Comparison of ENCODE assay signal across 10 mouse cellular contexts in the genomic region with DNA sequence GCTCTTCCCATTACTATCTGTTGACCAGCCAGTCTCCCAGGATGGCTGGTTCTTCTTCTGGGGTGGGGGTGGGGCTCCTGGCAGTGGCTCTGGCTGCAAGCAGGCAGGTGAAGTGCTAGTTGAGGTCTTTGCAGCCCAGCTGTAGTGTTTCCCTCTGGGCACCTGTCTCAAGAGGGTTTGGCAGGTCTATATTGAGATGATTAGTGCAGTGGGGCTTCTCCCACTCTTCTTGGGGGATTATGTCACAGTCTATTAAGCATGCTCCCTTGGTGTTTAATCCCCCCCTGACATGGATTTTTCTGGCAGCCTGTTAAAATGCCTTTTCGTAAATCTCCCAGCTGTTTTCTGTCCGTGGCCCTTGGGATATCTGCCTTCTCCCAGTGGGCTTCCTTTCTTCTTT. TPM values are rescaled to one million over a fixed set of nuclear protein-coding genes. Genes with fewer than 3 reads are reported as not detected.
A peak's percentile ranks its signal among the peaks of the same experiment; 100 is the strongest.
DNase-seq lines count a peak whose midpoint lies in the region; ATAC-seq and TF ChIP-seq lines count a peak whose summit lies in the region.
"Had no signal": no experiment of that assay in that cellular context is flagged by ENCODE, and none has a peak within 500 bp of the region (broad histone marks: within the 10 kb centered on the region; RNA-seq: fewer than 3 reads in every experiment).

No protein-coding gene starts in this region.

- H3K9me3 ChIP-seq in intestine, postnatal 0 days (ENCODE audit: control insufficient read depth), result no peaks in the 10 kb centered on the region
- no peaks in the 10 kb centered on the region for H3K9me3 ChIP-seq in intestine, embryonic 16.5 days (ENCODE audit: control insufficient read depth, low read length)
- H3K9me3 ChIP-seq in embryonic facial prominence, embryonic 12.5 days, result no peaks in the 10 kb centered on the region
- H3K9me3 ChIP-seq in embryonic facial prominence, embryonic 14.5 days (ENCODE audit: control insufficient read depth, low read length), result no peaks in the 10 kb centered on the region
- H3K9me3 ChIP-seq in midbrain, embryonic 13.5 days, result no peaks in the 10 kb centered on the region
- H3K9me3 ChIP-seq: limb, embryonic 12.5 days had no signal

- H3K27me3 ChIP-seq in intestine, postnatal 0 days (replicated peaks; ENCODE audit: control insufficient read depth, insufficient read depth, low read length), result no peaks in the 10 kb centered on the region
- H3K27me3 ChIP-seq in intestine, embryonic 16.5 days (replicated peaks; ENCODE audit: control insufficient read depth, insufficient read depth, low read length), result no peaks in the 10 kb centered on the region
- H3K27me3 ChIP-seq in embryonic facial prominence, embryonic 12.5 days, result no peaks in the 10 kb centered on the region
- no peaks in the 10 kb centered on the region for H3K27me3 ChIP-seq in embryonic facial prominence, embryonic 14.5 days (replicated peaks; ENCODE audit: control insufficient read depth, insufficient read depth, low read length)
- H3K27me3 ChIP-seq in midbrain, embryonic 13.5 days, result no peaks in the 10 kb centered on the region
- H3K27me3 ChIP-seq: limb, embryonic 12.5 days had no signal

- no peak overlapping the region for H3K4me2 ChIP-seq in intestine, postnatal 0 days (replicated peaks; ENCODE audit: low read depth)
- H3K4me2 ChIP-seq in intestine, embryonic 16.5 days (ENCODE audit: low read depth, low read length), result no peak overlapping the region
- no peak overlapping the region for H3K4me2 ChIP-seq in embryonic facial prominence, embryonic 12.5 days (replicated peaks)
- no peak overlapping the region for H3K4me2 ChIP-seq in embryonic facial prominence, embryonic 14.5 days (ENCODE audit: low read depth, low read length)
- H3K4me2 ChIP-seq in midbrain, embryonic 13.5 days (replicated peaks), result peak overlapping the region; percentile 3; the same call in 1 of the 2 replicates
- H3K4me2 ChIP-seq: limb, embryonic 12.5 days had no signal

- no peak for TF ChIP-seq CTCF in intestine, postnatal 0 days (IDR thresholded peaks at IDR 0.05; ENCODE audit: low read depth)

- H3K4me3 ChIP-seq in intestine, postnatal 0 days (ENCODE audit: low read depth, low read length), result no peak overlapping the region
- H3K4me3 ChIP-seq in intestine, embryonic 16.5 days (ENCODE audit: low read length), result no peak overlapping the region
- no peak overlapping the region for H3K4me3 ChIP-seq in embryonic facial prominence, embryonic 12.5 days
- H3K4me3 ChIP-seq in embryonic facial prominence, embryonic 14.5 days (ENCODE audit: low read depth, low read length), result no peak overlapping the region
- no peak overlapping the region for H3K4me3 ChIP-seq in midbrain, embryonic 13.5 days (replicated peaks)
- H3K4me3 ChIP-seq: limb, embryonic 12.5 days had no signal

- ATAC-seq in intestine, postnatal 0 days, result no peak
- no peak for ATAC-seq in intestine, embryonic 16.5 days
- ATAC-seq in embryonic facial prominence, embryonic 12.5 days (ENCODE audit: insufficient number of reproducible peaks, insufficient read depth, low FRiP score, low TSS enrichment), result no peak
- ATAC-seq in embryonic facial prominence, embryonic 14.5 days (ENCODE audit: low read depth), result 0 out of 2 replicates have a peak, but pooled peaks have one; percentile 41
- ATAC-seq in midbrain, embryonic 13.5 days, result peak; percentile 40; the same call in 1 of the 2 replicates

- H3K9ac ChIP-seq in intestine, postnatal 0 days (ENCODE audit: low read depth, low read length), result peak overlapping the region; percentile 11; the same call in 1 of the 2 replicates
- no peak overlapping the region for H3K9ac ChIP-seq in intestine, embryonic 16.5 days (ENCODE audit: low read depth, low read length)
- no peak overlapping the region for H3K9ac ChIP-seq in embryonic facial prominence, embryonic 12.5 days
- no peak overlapping the region for H3K9ac ChIP-seq in embryonic facial prominence, embryonic 14.5 days (ENCODE audit: low read depth, low read length)
- peak overlapping the region; percentile 45 for H3K9ac ChIP-seq in midbrain, embryonic 13.5 days (replicated peaks)
- H3K9ac ChIP-seq: limb, embryonic 12.5 days had no signal

- intact Hi-C loops in gastrocnemius, postnatal 14 days (cut with DNase I; ENCODE audit: low total_unique reads), result no loop called here

- peaks cover 9% of the 10 kb centered on the region; the same call in 1 of the 2 replicates for H3K4me1 ChIP-seq in intestine, postnatal 0 days (replicated peaks; ENCODE audit: control insufficient read depth, insufficient read depth, low read length)
- H3K4me1 ChIP-seq in intestine, embryonic 16.5 days (ENCODE audit: control insufficient read depth, insufficient read depth, low read length), result peaks cover 3% of the 10 kb centered on the region; the same call in 1 of the 2 replicates
- H3K4me1 ChIP-seq in embryonic facial prominence, embryonic 12.5 days, result peaks cover 7% of the 10 kb centered on the region
- no peaks in the 10 kb centered on the region for H3K4me1 ChIP-seq in embryonic facial prominence, embryonic 14.5 days (ENCODE audit: control insufficient read depth, insufficient read depth, low read length)
- peaks cover 35% of the 10 kb centered on the region for H3K4me1 ChIP-seq in midbrain, embryonic 13.5 days (replicated peaks)

- H3K27ac ChIP-seq in intestine, postnatal 0 days (ENCODE audit: low read depth, low read length), result no peak overlapping the region
- no peak overlapping the region for H3K27ac ChIP-seq in intestine, embryonic 16.5 days (ENCODE audit: low read length)
- H3K27ac ChIP-seq in embryonic facial prominence, embryonic 12.5 days, result peak overlapping the region; percentile 46; the same call in 1 of the 2 replicates
- H3K27ac ChIP-seq in embryonic facial prominence, embryonic 14.5 days (replicated peaks; ENCODE audit: low read depth, low read length), result no peak overlapping the region
- H3K27ac ChIP-seq in midbrain, embryonic 13.5 days, result peak overlapping the region; percentile 62
- H3K27ac ChIP-seq: limb, embryonic 12.5 days had no signal

- peak; percentile 31 for DNase-seq in embryonic facial prominence, embryonic 14.5 days (ENCODE audit: low spot score)
- no peak for DNase-seq in MN1 (ENCODE audit: low spot score)
- no peak for DNase-seq in gastrocnemius, postnatal 14 days
- DNase-seq: adrenal gland, postnatal 36 days; cerebellum, adult 18-20 months had no signal

- H3K36me3 ChIP-seq in intestine, postnatal 0 days (ENCODE audit: control insufficient read depth, insufficient read depth), result peaks cover 15% of the 10 kb centered on the region
- H3K36me3 ChIP-seq in intestine, embryonic 16.5 days (ENCODE audit: control insufficient read depth, insufficient read depth, low read length), result peaks cover 3% of the 10 kb centered on the region; the same call in 1 of the 2 replicates
- H3K36me3 ChIP-seq in embryonic facial prominence, embryonic 12.5 days, result peaks cover 52% of the 10 kb centered on the region
- peaks cover 18% of the 10 kb centered on the region for H3K36me3 ChIP-seq in embryonic facial prominence, embryonic 14.5 days (ENCODE audit: control insufficient read depth, insufficient read depth, low read length)
- peaks cover 24% of the 10 kb centered on the region for H3K36me3 ChIP-seq in midbrain, embryonic 13.5 days

- 82% methylated on average over 2 of the region's 2 CpGs for WGBS in intestine, postnatal 0 days
- WGBS in intestine, embryonic 16.5 days, result 61% methylated on average over 2 of the region's 2 CpGs
- WGBS in embryonic facial prominence, embryonic 12.5 days, result 70% methylated on average over 2 of the region's 2 CpGs
- 63% methylated on average over 2 of the region's 2 CpGs for WGBS in embryonic facial prominence, embryonic 14.5 days
- 32% methylated on average over 2 of the region's 2 CpGs for WGBS in midbrain, embryonic 13.5 days

RNA-seq across cellular contexts. Expression of gene Zc3h4, which starts 12.2 kb away (rescaled TPM):
- 12.9 and 13.5 TPM in 2 replicates for polyA plus RNA-seq in intestine, postnatal 0 days (2015; fragmentation: Nextera tagmentation; extraction: Ambion mirVana)
- 9.6 and 11.1 TPM in 2 replicates for polyA plus RNA-seq in intestine, embryonic 16.5 days (2015; fragmentation: Nextera tagmentation; extraction: Ambion mirVana)
- 25.5 and 26.1 TPM in 2 replicates for polyA plus RNA-seq in embryonic facial prominence, embryonic 12.5 days (2016; fragmentation: Nextera tagmentation; extraction: Ambion mirVana)
- 12.1 and 13.3 TPM in 2 replicates for polyA plus RNA-seq in embryonic facial prominence, embryonic 14.5 days (2014; fragmentation: Nextera tagmentation; extraction: Ambion mirVana)
- polyA plus RNA-seq in midbrain, embryonic 13.5 days (2015; fragmentation: Nextera tagmentation; extraction: Ambion mirVana), result 18.2 and 22.1 TPM in 2 replicates
- total RNA-seq in gastrocnemius, postnatal 14 days (2021), result 10 to 100 TPM; 27.9 to 28.5 TPM

RNA-seq across cellular contexts. Expression of gene Sae1, which starts 25.3 kb away (rescaled TPM):
- 90.7 and 91.5 TPM in 2 replicates for polyA plus RNA-seq in intestine, postnatal 0 days (2015; fragmentation: Nextera tagmentation; extraction: Ambion mirVana)
- polyA plus RNA-seq in intestine, embryonic 16.5 days (2015; fragmentation: Nextera tagmentation; extraction: Ambion mirVana), result 238 and 263 TPM in 2 replicates
- 386 and 405 TPM in 2 replicates for polyA plus RNA-seq in embryonic facial prominence, embryonic 12.5 days (2016; fragmentation: Nextera tagmentation; extraction: Ambion mirVana)
- 232 and 287 TPM in 2 replicates for polyA plus RNA-seq in embryonic facial prominence, embryonic 14.5 days (2014; fragmentation: Nextera tagmentation; extraction: Ambion mirVana)
- polyA plus RNA-seq in midbrain, embryonic 13.5 days (2015; fragmentation: Nextera tagmentation; extraction: Ambion mirVana), result 267 and 272 TPM in 2 replicates
- total RNA-seq in gastrocnemius, postnatal 14 days (2021), result 10 to 100 TPM; 30.0 to 37.9 TPM

RNA-seq across cellular contexts. Expression of gene Tmem160, which starts 39.6 kb away (rescaled TPM):
- 124 and 132 TPM in 2 replicates for polyA plus RNA-seq in intestine, postnatal 0 days (2015; fragmentation: Nextera tagmentation; extraction: Ambion mirVana)
- polyA plus RNA-seq in intestine, embryonic 16.5 days (2015; fragmentation: Nextera tagmentation; extraction: Ambion mirVana), result 52.4 and 62.8 TPM in 2 replicates
- polyA plus RNA-seq in embryonic facial prominence, embryonic 12.5 days (2016; fragmentation: Nextera tagmentation; extraction: Ambion mirVana), result 57.7 and 66.8 TPM in 2 replicates
- polyA plus RNA-seq in embryonic facial prominence, embryonic 14.5 days (2014; fragmentation: Nextera tagmentation; extraction: Ambion mirVana), result 49.5 and 54.5 TPM in 2 replicates
- 48.1 and 59.4 TPM in 2 replicates for polyA plus RNA-seq in midbrain, embryonic 13.5 days (2015; fragmentation: Nextera tagmentation; extraction: Ambion mirVana)
- total RNA-seq in gastrocnemius, postnatal 14 days (2021), result 10 to 100 TPM; 23.2 to 28.7 TPM

Comparison
In these comparisons a context has a peak if more than half of its experiments do, and no peak if none do; other contexts are left out.
1. ATAC-seq: peak in embryonic facial prominence, embryonic 14.5 days (single experiment) and midbrain, embryonic 13.5 days (single experiment); none in intestine, postnatal 0 days (single experiment), intestine, embryonic 16.5 days (single experiment) and embryonic facial prominence, embryonic 12.5 days (single experiment).
2. H3K27ac ChIP-seq: peak in embryonic facial prominence, embryonic 12.5 days (single experiment) and midbrain, embryonic 13.5 days (single experiment); none in intestine, postnatal 0 days (single experiment), intestine, embryonic 16.5 days (single experiment) and embryonic facial prominence, embryonic 14.5 days (single experiment).
3. H3K9ac ChIP-seq: peak in intestine, postnatal 0 days (single experiment) and midbrain, embryonic 13.5 days (single experiment); none in intestine, embryonic 16.5 days (single experiment), embryonic facial prominence, embryonic 12.5 days (single experiment) and embryonic facial prominence, embryonic 14.5 days (single experiment).